Mouse (Mus musculus): ENCODE measurements around the gene Syt1.

DNA sequence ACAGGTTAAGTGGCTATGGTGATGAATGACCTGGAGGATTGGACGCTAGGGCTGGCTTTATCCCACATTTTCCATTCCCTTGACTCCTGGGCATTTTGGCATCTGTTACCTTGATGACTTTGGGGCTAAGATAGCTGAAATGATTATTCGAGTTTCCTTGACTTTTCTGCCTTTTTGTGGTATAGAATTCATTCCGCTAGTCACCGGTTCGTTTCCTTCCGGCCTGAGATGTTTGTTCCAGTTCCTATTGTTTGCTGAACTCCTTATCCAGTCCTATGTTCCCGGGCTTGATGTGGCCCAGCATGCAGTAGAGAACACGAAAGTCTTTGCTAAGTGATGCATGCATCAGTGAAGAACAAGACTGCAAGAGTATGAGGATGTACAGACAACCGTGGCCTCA is 493.7 kb downstream of the Syt1 start:
- TF ChIP-seq CTCF (IDR thresholded peaks at IDR 0.05; ENCODE audit: extremely low read depth, insufficient read depth, low read length) (no peak), POLR2A (IDR thresholded peaks at IDR 0.05; ENCODE audit: extremely low read depth, insufficient read depth, low read length) (no peak)

All from cortical plate, adult 2 months (tissue).